Mouse (Mus musculus) G1E (cell line): ENCODE data around the gene Sapcd2.

ENCODE experiments used
- CTCF ChIP-seq: IDR thresholded peaks from 2 replicates; pipeline ENCODE4 v1.5.1; 2012; ENCODE audit warnings: low read depth, low read length, inconsistent platforms, mixed read lengths
- GATA2 ChIP-seq: IDR thresholded peaks from 2 replicates; pipeline ENCODE4 v1.6.1; 2012; ENCODE audit warnings: low read depth, low read length, inconsistent platforms, borderline replicate concordance

DNA sequence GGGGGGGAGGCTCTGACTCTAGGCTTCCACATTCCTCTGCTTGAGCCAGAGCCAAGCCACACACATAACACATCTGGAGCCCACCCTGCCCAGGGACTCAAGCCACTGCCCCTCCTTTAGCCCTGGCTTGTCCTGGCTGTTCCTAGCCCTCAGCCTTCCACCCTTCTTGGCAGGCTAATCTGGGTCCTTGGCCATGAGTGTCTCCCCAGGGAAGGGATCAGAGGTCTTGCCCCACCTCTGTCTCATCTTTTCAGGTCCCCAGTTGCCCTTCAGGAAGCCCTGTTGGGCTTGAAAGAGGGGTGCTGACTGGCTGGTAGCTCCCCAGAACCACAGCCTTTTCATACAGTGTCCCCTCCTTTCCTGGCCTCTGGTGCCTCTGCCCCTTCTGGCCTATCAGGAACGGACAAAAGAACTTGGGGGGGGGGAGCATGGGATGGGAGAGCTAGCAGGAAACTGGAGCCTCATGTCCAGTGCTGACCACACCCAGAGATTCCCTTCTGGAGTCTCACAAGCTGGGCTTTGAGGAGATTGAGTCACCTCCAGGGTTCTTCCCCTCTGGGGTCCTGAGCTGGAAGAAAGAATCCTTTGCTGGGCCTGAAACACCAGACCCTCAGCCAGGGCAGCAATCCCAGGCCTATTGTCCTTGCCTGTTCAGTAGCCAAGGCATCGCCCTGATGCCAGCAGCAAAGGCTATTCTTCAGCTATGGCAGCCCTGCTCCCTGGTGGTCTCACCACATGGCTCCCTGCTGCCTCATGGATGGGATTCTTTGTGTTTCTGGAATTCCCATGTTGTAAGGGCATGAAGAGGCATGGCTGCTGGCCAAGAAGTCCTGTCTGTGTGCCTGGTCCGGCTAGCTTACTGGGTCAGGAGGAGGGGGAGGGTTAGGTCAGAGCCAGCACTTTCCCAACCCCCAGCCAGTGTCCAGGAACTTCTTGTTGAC is 22.4 kb downstream of the Sapcd2 start:
- no peak for TF ChIP-seq GATA2
- no peak for TF ChIP-seq CTCF
